Mouse (Mus musculus) liver, embryonic 14.5 days (tissue): ENCODE results near the gene Hpgd. TPM values are rescaled to one million over a fixed set of nuclear protein-coding genes. Genes with fewer than 3 reads are reported as not detected.

Experiments
- ATAC-seq: fragments of 200-750 bp; cut with Nextera tagmentation; 2 replicates; pipeline ENCODE4 v1.8.0; 2017; ENCODE audit warnings: moderate number of reproducible peaks, mild to moderate bottlenecking, moderate library complexity; ENCODE audit not compliant: insufficient read depth
- DNase-seq, 3 experiments: peaks; one replicate each; pipeline ENCODE4 v3.0.0-alpha.2; 2012 to 2013; ENCODE audit warnings: low read depth in 3 of 3, low spot score in 3 of 3
- H3K27ac ChIP-seq: fragments of 300-500 bp; sonication (generic); 2 replicates; pipeline ENCODE4 v1.5.1; 2014; ENCODE audit warnings: moderate library complexity, mild to moderate bottlenecking, control low read depth, inconsistent platforms
- H3K27me3 ChIP-seq: fragments of 300-500 bp; sonication (generic); 2 replicates; pipeline ENCODE4 v1.6.1; 2014; ENCODE audit warnings: mild to moderate bottlenecking, low read length, moderate library complexity; ENCODE audit not compliant: control insufficient read depth, insufficient read depth
- H3K36me3 ChIP-seq: fragments of 300-500 bp; sonication (generic); replicated peaks from 2 replicates; pipeline ENCODE4 v1.6.1; 2014; ENCODE audit warnings: low read depth; ENCODE audit not compliant: control insufficient read depth, insufficient read depth
- H3K4me1 ChIP-seq, 2 experiments: fragments of 200-500 bp in 1 of 2; fragments of 300-500 bp in 1 of 2; sonication (generic) in 1 of 2; replicated peaks; 2 replicates each; pipeline ENCODE4 v1.6.1; 2012 to 2014; ENCODE audit warnings: antibody characterized with exemption in 1 of 2, inconsistent platforms in 1 of 2, low read length in 1 of 2; ENCODE audit not compliant: control insufficient read depth in 2 of 2, insufficient read depth in 2 of 2
- H3K4me2 ChIP-seq: fragments of 300-500 bp; sonication (generic); 2 replicates; pipeline ENCODE4 v1.6.1; 2014; ENCODE audit warnings: low read depth, mild to moderate bottlenecking, control low read depth, moderate library complexity
- H3K4me3 ChIP-seq, 2 experiments: fragments of 200-500 bp in 1 of 2; fragments of 300-500 bp in 1 of 2; sonication (generic) in 1 of 2; 2 replicates each; pipeline ENCODE4 v1.5.1; 2012 to 2014; ENCODE audit warnings: low read depth in 2 of 2, low read length in 2 of 2, mild to moderate bottlenecking in 2 of 2, control low read depth in 1 of 2, inconsistent platforms in 1 of 2, moderate library complexity in 1 of 2; ENCODE audit not compliant: insufficient read depth in 1 of 2
- H3K9ac ChIP-seq: fragments of 300-500 bp; sonication (generic); replicated peaks from 2 replicates; pipeline ENCODE4 v1.6.1; 2014; ENCODE audit warnings: mild to moderate bottlenecking, control low read depth, moderate library complexity
- H3K9me3 ChIP-seq: fragments of 300-500 bp; sonication (generic); 2 replicates; pipeline ENCODE4 v1.6.1; 2016; ENCODE audit warnings: low read length, mixed read lengths; ENCODE audit not compliant: control insufficient read depth
- CTCF ChIP-seq: IDR thresholded peaks from 2 replicates; pipeline ENCODE4 v1.5.1; 2016; ENCODE audit warnings: antibody characterized with exemption, low read depth, control low read depth
- EP300 ChIP-seq: IDR thresholded peaks from 2 replicates; pipeline ENCODE4 v1.6.1; 2016; ENCODE audit warnings: antibody characterized with exemption, low read depth
- WGBS: fragments of 180-500 bp; shearing (Covaris S2); extraction: QIAGEN DNeasy Blood & Tissue Kit; methylation state at CpG from one replicate; pipeline ENCODE4 v1.1.7; 2014; ENCODE audit not compliant: insufficient replicate concordance; 5-methylcytosine and 5-hydroxymethylcytosine counted together
- polyA plus RNA-seq, 2 experiments: library from polyadenylated mRNA; depleted of rRNA in 1 of 2; stranded (reverse) in 1 of 2; unstranded in 1 of 2; fragments of >200 nt; fragmentation: Nextera tagmentation in 1 of 2; extraction: Ambion mirVana in 1 of 2; gene quantifications; 2 replicates each; pipeline versions ENCODE4 v1.2.1 to v1.2.3; 2012 to 2014

Gene Hpgd
- polyA plus RNA-seq, 2 experiments = 9.2 to 20.3 TPM

- Histone ChIP-seq H3K4me1 (no peaks in the 10 kb centered on the region), H3K4me2 (no peak overlapping the region), H3K9ac (no peak overlapping the region), H3K27ac (no peak overlapping the region), H3K27me3 (no peaks in the 10 kb centered on the region), H3K4me3 (no peak overlapping the region), H3K9me3 (no peaks in the 10 kb centered on the region), H3K36me3 (no peaks in the 10 kb centered on the region)
- no peak for TF ChIP-seq EP300
- no peak for TF ChIP-seq CTCF
- no peak for ATAC-seq
- 41% methylated on average over 8 of the region's 8 CpGs for WGBS
- no peak for DNase-seq
Measured at GRCm38 (mm10) chr8:56336771-56337170, 42.4 kb downstream of the Hpgd start.

GRCm38 (mm10) chr8:56343505-56343904 is 49.1 kb downstream of the Hpgd start:
- no peak overlapping the region for H3K4me2 ChIP-seq
- TF ChIP-seq EP300 (no peak), CTCF (no peak)
- no peaks in the 10 kb centered on the region for H3K36me3 ChIP-seq
- ATAC-seq (no peak), DNase-seq (no peak)
- H3K27ac ChIP-seq = no peak overlapping the region
- H3K4me3 ChIP-seq = no peak overlapping the region
- H3K27me3 ChIP-seq = no peaks in the 10 kb centered on the region
- no peaks in the 10 kb centered on the region for H3K4me1 ChIP-seq
- no peak overlapping the region for H3K9ac ChIP-seq
- no peaks in the 10 kb centered on the region for H3K9me3 ChIP-seq
- WGBS = 81% methylated on average over 6 of the region's 6 CpGs

GRCm38 (mm10) chr8:56343940-56344339 is 49.6 kb downstream of the Hpgd start:
- TF ChIP-seq CTCF (no peak), EP300 (no peak)
- Histone ChIP-seq H3K9me3 (no peaks in the 10 kb centered on the region), H3K27ac (no peak overlapping the region), H3K36me3 (no peaks in the 10 kb centered on the region), H3K4me3 (no peak overlapping the region), H3K4me1 (no peaks in the 10 kb centered on the region), H3K4me2 (no peak overlapping the region), H3K27me3 (no peaks in the 10 kb centered on the region), H3K9ac (no peak overlapping the region)
- no peak for DNase-seq
- 59% methylated on average over 2 of the region's 2 CpGs for WGBS
- ATAC-seq = no peak

GRCm38 (mm10) chr8:56344359-56344758 is 50.0 kb downstream of the Hpgd start:
- no peak for ATAC-seq
- WGBS = 35% methylated on average over 1 of the region's 1 CpGs
- Histone ChIP-seq H3K27me3 (no peaks in the 10 kb centered on the region), H3K4me3 (no peak overlapping the region), H3K4me1 (no peaks in the 10 kb centered on the region), H3K9me3 (no peaks in the 10 kb centered on the region), H3K36me3 (no peaks in the 10 kb centered on the region), H3K27ac (no peak overlapping the region), H3K9ac (no peak overlapping the region), H3K4me2 (no peak overlapping the region)
- TF ChIP-seq CTCF = no peak
- no peak for TF ChIP-seq EP300
- no peak for DNase-seq

- H3K36me3 ChIP-seq = no peaks in the 10 kb centered on the region
- no peaks in the 10 kb centered on the region for H3K4me1 ChIP-seq
- no peaks in the 10 kb centered on the region for H3K27me3 ChIP-seq
- no peak overlapping the region for H3K9ac ChIP-seq
- no peak overlapping the region for H3K4me3 ChIP-seq
- no peak overlapping the region for H3K27ac ChIP-seq
- WGBS = 65% methylated on average over 5 of the region's 5 CpGs
- H3K4me2 ChIP-seq = no peak overlapping the region
- ATAC-seq (no peak), DNase-seq (no peak)
- H3K9me3 ChIP-seq = no peaks in the 10 kb centered on the region
- TF ChIP-seq CTCF (no peak), EP300 (no peak)
Measured at GRCm38 (mm10) chr8:56345641-56346420, 51.4 kb downstream of the Hpgd start.
